Mouse (Mus musculus) heart, adult 9 months (tissue): ENCODE data around the gene E2f8.

ENCODE experiments used
- DNase-seq, 2 experiments: peaks; one replicate each; pipeline ENCODE4 v3.0.0; 2022; ENCODE audit warnings: low spot score in 2 of 2

E2f8 gene

GRCm38 (mm10) chr7:48855461-48855860, 25.9 kb downstream of the E2f8 start:
- no peak for DNase-seq

- DNase-seq, result peak in 1 of 2 experiments; percentile 47
Measured at GRCm38 (mm10) chr7:48853496-48853895, 27.9 kb downstream of the E2f8 start.

GRCm38 (mm10) chr7:48851529-48852104, 29.8 kb downstream of the E2f8 start:
- DNase-seq, result no peak

GRCm38 (mm10) chr7:48847820-48848650, 33.4 kb downstream of the E2f8 start, which contains the start of gene Csrp3:
Csrp3 (minus strand) TSS chr7:48848033.
- peak; percentile 69 to 77 for DNase-seq

- DNase-seq, result peak; percentile 36 to 58
Measured at GRCm38 (mm10) chr7:48846755-48847154, 34.6 kb downstream of the E2f8 start.

GRCm38 (mm10) chr7:48845213-48845973, 36.0 kb downstream of the E2f8 start:
- DNase-seq, result no peak

- DNase-seq, result no peak
Measured at GRCm38 (mm10) chr7:48843541-48843940, 37.9 kb downstream of the E2f8 start.

- DNase-seq, result peak; percentile 65 to 78
Measured at GRCm38 (mm10) chr7:48842353-48842752, 39.0 kb downstream of the E2f8 start.

- DNase-seq, result no peak
Measured at GRCm38 (mm10) chr7:48841538-48841937, 39.9 kb downstream of the E2f8 start.

GRCm38 (mm10) chr7:48840545-48840944, 40.9 kb downstream of the E2f8 start:
- DNase-seq, result peak in 1 of 2 experiments; percentile 51

- DNase-seq, result no peak
Measured at GRCm38 (mm10) chr7:48838434-48838833, 43.0 kb downstream of the E2f8 start.

- no peak for DNase-seq
Measured at GRCm38 (mm10) chr7:48836949-48837348, 44.4 kb downstream of the E2f8 start.

- no peak for DNase-seq
Measured at GRCm38 (mm10) chr7:48834989-48835626, 46.3 kb downstream of the E2f8 start.

- no peak for DNase-seq
Measured at GRCm38 (mm10) chr7:48834371-48834970, 46.9 kb downstream of the E2f8 start.

GRCm38 (mm10) chr7:48832735-48833134, 48.7 kb downstream of the E2f8 start:
- DNase-seq, result no peak

- peak; percentile 41 to 59 for DNase-seq
Measured at GRCm38 (mm10) chr7:48830395-48830794, 51.0 kb downstream of the E2f8 start.

- DNase-seq, result peak; percentile 59 to 76
Measured at GRCm38 (mm10) chr7:48829177-48829910, 52.1 kb downstream of the E2f8 start.

GRCm38 (mm10) chr7:48825170-48825569, 56.2 kb downstream of the E2f8 start:
- DNase-seq, result no peak

- DNase-seq, result no peak
Measured at GRCm38 (mm10) chr7:48824671-48825070, 56.7 kb downstream of the E2f8 start.

GRCm38 (mm10) chr7:48823621-48824020, 57.8 kb downstream of the E2f8 start:
- no peak for DNase-seq

- DNase-seq, result no peak
Measured at GRCm38 (mm10) chr7:48821654-48822053, 59.7 kb downstream of the E2f8 start.
